Mouse (Mus musculus) heart, adult 8-10 months (tissue): ENCODE measurements around the gene Rbak. TPM values are rescaled to one million over a fixed set of nuclear protein-coding genes. Genes with fewer than 3 reads are reported as not detected.
A peak's percentile ranks its signal among the peaks of the same experiment; 100 is the strongest.
"Not testable (repeated sequence)": the region's sequence is repeated elsewhere in the genome, so short reads cannot be mapped to it uniquely, and the experiment has no call there.

Experiments used
- DNase-seq: peaks from one replicate; pipeline ENCODE4 v3.0.0; 2022; ENCODE audit warnings: low spot score
- microRNA-seq: library from miRNA; unstranded; fragments of <30 nt; microRNA quantifications from one replicate; pipeline ENCODE4 v1.2.0, GENCODE M21; 2022
- total RNA-seq, 4 experiments: library from RNA; stranded (reverse); gene quantifications; 2 replicates each; pipeline ENCODE4 v1.2.4; 2022

Gene Rbak
- total RNA-seq, 4 experiments from 2014 or later = 3.2 to 4.6 (median 4.0) TPM

GRCm38 (mm10) chr5:143135042-143135441, 45.5 kb downstream of the Rbak start:
- DNase-seq = no peak

GRCm38 (mm10) chr5:143134216-143135010, 46.2 kb downstream of the Rbak start:
- not testable (repeated sequence) for DNase-seq

- no peak for DNase-seq
Measured at GRCm38 (mm10) chr5:143132935-143133514, 47.5 kb downstream of the Rbak start.

GRCm38 (mm10) chr5:143130342-143130741, 50.2 kb downstream of the Rbak start:
- DNase-seq = no peak

- DNase-seq = no peak
Measured at GRCm38 (mm10) chr5:143129101-143129500, 51.5 kb downstream of the Rbak start.

- peak; percentile 15 for DNase-seq
Measured at GRCm38 (mm10) chr5:143127837-143128236, 52.7 kb downstream of the Rbak start.

- no peak for DNase-seq
Measured at GRCm38 (mm10) chr5:143126908-143127307, 53.7 kb downstream of the Rbak start.

DNA sequence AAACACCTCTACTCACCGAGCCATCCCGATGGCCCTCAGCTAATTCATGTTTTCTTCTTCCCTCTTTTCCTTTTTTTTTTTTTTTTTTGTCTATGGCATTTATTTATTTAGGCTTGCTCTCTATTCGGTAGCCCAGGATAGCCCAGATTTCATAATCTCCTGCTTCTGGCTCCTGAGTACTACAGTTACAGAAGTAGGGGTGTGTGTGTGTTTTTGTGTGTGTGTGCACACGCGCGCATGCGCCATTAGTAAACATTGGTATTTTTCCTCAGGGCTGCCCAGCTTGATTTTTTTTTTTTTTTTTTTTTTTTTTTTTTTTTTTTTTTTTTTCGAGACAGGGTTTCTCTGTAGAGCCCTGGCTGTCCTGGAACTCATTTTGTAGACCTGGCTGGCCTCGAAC, 54.5 kb downstream of the Rbak start:
- no peak for DNase-seq

DNA sequence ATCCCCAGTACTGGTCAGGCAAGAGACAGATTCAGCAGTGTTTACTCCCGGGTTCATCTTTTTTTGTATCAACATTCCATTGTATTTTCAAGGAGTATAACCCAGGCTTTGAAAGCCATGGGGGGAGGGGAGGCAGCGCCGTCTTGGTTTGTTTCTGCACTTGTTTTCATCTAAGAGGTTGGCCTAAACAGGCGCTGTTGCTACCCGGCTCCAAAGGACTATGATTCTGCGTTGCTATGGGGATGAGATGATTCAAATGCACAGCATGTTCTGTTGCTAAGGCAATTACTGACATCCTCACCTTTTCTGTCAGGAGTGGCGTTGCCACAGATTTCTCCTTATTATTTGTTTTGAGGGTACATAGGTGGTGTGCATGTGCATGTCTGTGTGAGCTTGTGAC, 55.0 kb downstream of the Rbak start:
- DNase-seq = no peak

DNA sequence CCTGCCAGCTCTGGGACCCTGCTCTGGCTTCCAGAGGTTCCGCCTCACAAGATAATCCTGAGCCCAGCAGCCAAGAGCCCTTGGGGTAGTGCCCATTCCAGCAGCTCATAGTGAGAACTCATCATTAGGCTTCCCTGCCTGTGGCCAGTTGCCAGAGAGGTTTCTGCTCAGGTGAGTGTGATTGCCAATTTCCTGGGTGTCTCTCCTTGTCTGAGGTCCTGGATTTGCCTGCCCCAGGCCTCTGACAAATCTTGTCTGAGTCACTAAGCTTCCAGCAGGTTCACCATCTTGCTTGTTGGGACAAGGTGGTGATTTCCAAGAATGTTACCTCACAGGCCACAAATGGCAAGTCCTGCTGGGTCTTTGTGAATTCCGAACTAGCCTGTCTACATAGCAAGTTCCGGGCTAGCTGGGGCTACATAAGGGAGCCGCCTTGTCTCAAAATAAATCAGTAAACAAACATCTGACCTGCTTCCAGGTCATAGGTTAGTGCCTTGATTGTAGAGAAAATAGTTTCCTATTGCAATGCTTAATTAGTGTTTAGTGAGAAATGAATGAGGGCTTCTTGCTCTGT, 55.7 kb downstream of the Rbak start:
- DNase-seq = no peak

- no peak for DNase-seq
Measured at GRCm38 (mm10) chr5:143122673-143123072, 57.9 kb downstream of the Rbak start.

Small RNA genes within 50 kb of the gene (microRNA-seq; reads per million reads assigned to microRNA genes)
- gene Gm44405 = not detected

Other genes starting within 250 kb of the Rbak start
- gene Fscn1, start 220.4 kb downstream of the Rbak start, total RNA-seq = 10 to 100 TPM in 3 of 4 experiments, 1 to 10 TPM in 1; 9.9 to 28.6 (median 23.6) TPM
- gene Rnf216, start 67.8 kb downstream of the Rbak start, total RNA-seq = 10 to 100 TPM; 22.2 to 24.3 (median 24.0) TPM
- not detected for gene Olfr718-ps1, start 33.2 kb downstream of the Rbak start, total RNA-seq
- gene Spdye4b, start 242 bp upstream of the Rbak start, total RNA-seq = not detected
- not detected for gene Spdye4a, start 46.1 kb upstream of the Rbak start, total RNA-seq
- 1 to 10 TPM; 8.7 to 9.6 (median 9.2) TPM for gene Zfp12, start 54.4 kb upstream of the Rbak start, total RNA-seq
- gene Zfp316, start 89.2 kb upstream of the Rbak start, total RNA-seq = 1 to 10 TPM; 5.1 to 6.4 (median 5.5) TPM
- gene Zfp853, start 112.8 kb upstream of the Rbak start, total RNA-seq = under 1 TPM in 1 of 4 experiments, not detected in 3; 0.12 TPM
- 10 to 100 TPM; 13.4 to 20.7 (median 16.7) TPM for gene E130309D02Rik, start 134.6 kb upstream of the Rbak start, total RNA-seq
- 10 to 100 TPM; 21.0 to 32.2 (median 28.6) TPM for gene Zdhhc4, start 148.5 kb upstream of the Rbak start, total RNA-seq
- gene Grid2ip, start 176.6 kb upstream of the Rbak start, total RNA-seq = not detected
- gene Kdelr2, start 223.1 kb upstream of the Rbak start, total RNA-seq = 10 to 100 TPM; 45.0 to 54.2 (median 49.3) TPM